Mouse (Mus musculus): Measurements from ENCODE around the gene Abhd17a. TPM values are rescaled to one million over a fixed set of nuclear protein-coding genes. Genes with fewer than 3 reads are reported as not detected.

Abhd17a gene
- total RNA-seq, 2 experiments from 2014 or later, result 191 to 194 TPM

DNA sequence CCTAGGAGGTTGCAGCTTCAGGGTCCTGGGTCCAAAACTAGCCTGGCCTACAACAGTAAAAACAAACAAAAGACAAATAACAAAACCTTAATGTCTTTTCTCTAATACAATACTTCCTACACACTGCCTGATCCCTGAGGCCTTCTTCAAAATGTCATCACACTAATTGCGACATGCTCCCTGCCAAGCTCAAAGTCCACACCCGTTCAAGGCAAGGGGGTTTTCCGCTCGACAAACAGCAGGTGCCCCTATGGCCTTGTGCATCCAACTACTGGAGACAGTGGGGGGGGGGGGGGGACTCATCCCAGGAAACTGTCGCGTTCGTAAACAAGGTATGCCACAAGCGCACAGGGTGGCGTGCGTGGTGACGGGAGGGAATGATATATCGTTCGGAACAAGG lies 29.5 kb downstream of the Abhd17a start:
- no peak for DNase-seq (ENCODE audit: extremely low spot score in 1 of 2, low spot score in 2 of 2)
- intact Hi-C loops (cut with DNase I), result no loop called here

DNA sequence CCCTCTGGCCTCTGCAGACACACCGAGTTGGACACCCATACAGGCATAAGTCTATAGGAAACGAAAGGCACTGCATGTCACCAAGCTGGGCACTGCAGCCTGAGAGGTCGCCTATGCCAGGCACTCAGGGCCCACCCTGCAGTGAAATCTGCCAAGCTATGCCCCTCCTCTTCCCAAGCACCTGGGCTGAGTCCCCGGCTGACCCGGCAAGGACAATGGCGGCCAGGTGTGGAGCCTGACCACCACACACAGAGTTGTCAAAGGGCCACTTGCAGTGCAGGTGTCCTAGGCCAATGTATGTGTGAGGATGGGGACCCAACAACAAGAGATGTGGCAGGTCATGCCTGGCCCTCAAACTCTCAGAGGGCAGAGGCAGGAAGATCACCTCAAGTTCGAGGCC lies 30.7 kb downstream of the Abhd17a start:
- intact Hi-C loops (cut with DNase I), result no loop called here
- DNase-seq (ENCODE audit: extremely low spot score in 1 of 2, low spot score in 2 of 2), result no peak

DNA sequence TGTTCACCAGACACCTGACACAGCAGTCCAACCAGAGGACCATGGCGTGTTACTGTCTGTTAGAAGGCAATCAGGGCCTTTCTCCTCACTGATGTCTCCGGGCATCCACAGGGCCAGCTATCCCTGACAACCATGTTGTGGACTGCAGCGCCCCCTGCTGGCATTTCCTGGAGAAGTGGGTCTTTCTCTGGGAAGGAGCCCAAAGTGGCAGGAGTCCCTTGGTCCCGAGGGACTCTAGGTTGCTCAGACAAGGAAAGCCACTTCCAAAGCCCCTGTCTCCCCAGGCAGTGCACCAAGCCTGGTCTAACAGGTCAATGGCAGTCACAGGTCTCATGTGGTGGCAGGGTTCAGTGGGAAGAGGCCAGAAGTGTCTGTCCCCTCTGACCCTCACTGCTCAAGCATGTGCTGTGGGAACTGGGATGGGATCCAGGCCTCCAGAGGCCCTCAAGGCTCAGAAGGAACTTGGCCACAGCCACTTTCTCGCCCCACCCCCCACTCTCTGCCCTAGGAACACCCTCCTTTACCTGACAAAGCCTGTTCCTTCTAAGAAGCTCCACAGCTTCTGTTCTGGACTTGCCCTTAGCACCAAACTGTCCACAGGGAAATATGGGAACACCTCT lies 32.7 kb downstream of the Abhd17a start:
- intact Hi-C loops (cut with DNase I), result no loop called here

DNA sequence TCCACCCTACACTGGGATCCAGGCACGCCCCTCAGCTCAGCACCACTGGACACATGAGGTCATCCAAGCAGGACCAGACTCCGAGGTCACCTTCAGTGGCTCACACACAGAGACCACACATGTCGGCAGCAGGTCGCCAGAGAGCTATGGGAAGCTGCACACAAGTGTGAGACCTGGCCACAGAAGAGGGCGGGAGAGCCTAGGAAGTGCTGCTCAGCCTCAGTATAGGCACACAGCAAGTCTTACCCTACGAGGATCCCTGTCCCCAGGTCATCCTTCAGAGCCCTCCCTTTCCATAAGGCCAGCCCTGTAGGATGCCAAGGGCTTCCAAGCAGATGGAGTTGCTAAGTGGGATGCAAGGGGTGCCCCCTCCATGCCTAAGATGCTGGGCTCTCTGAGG lies 36.1 kb downstream of the Abhd17a start:
- intact Hi-C loops (cut with DNase I), result no loop called here
- DNase-seq (ENCODE audit: extremely low spot score in 1 of 2, low spot score in 2 of 2), result no peak

More for the DNA sequence above, 32.7 kb downstream of the Abhd17a start:
- DNase-seq (ENCODE audit: extremely low spot score in 1 of 2, low spot score in 2 of 2), result peak; percentile 47 to 87

DNA sequence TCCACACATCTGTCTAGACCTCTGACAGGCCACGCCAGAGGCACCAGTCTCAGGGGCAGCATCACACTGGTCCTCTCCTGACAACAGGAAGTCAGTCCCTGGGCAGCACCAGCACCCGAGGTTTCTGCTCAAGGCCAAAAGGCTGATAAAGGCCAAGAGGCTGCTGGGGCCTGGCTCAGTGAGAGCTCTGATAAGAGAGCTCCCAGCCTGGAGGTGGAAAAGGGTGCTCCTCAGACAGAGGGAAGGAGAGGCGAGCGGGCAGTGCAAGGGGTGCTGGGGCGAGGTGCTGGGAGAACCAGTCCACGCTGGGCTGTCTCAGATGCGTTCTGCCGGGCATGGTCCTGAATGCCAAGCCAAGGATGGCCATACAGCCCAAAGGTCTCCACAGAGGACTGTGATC lies 36.6 kb downstream of the Abhd17a start:
- intact Hi-C loops (cut with DNase I), result no loop called here
- no peak for DNase-seq (ENCODE audit: extremely low spot score in 1 of 2, low spot score in 2 of 2)

DNA sequence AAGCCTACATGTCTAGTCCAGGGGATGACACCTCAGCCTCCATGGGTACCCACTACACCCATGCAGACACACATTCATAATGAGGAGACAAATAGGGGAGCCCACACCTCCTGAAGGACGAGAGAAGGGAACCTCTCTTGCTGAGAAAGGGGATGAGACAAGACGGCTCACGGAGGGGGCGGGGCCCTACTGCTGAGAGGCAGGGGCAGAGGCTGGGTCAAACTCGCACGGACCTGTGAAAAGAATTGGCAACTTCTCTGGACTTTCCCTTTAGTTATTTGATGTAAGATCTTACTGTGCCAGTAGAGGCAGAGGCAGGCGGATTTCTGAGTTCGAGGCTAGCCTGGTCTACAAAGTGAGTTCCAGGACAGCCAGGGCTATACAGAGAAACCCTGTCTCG lies 37.8 kb downstream of the Abhd17a start:
- intact Hi-C loops (cut with DNase I), result no loop called here
- DNase-seq (ENCODE audit: extremely low spot score in 1 of 2, low spot score in 2 of 2), result no peak

DNA sequence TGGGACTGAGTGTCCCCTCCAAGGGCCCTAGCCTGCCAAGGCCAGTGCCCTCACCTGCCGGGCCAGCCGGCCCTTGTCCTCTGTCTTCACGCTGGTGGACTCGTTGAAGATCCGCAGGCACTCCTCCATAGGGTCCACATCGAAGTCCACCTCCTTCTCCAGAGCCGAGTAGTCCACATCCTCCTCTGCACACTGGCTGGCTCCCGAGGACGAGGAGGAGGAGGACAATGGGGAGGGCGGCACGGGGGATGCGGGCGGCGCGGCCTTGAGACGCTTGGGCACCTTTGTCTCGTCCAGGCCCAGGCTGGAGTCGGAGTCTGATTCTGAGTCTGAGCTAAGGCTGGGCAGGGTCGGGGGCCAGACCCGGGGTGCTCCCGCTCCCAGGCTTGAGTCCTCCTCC lies 40.9 kb downstream of the Abhd17a start:
- DNase-seq (ENCODE audit: extremely low spot score in 1 of 2, low spot score in 2 of 2), result no peak
- intact Hi-C loops (cut with DNase I), result loop anchor here (5.0 kb wide), 1 partner anchor 102 kb away; no protein-coding TSS in a partner anchor

DNA sequence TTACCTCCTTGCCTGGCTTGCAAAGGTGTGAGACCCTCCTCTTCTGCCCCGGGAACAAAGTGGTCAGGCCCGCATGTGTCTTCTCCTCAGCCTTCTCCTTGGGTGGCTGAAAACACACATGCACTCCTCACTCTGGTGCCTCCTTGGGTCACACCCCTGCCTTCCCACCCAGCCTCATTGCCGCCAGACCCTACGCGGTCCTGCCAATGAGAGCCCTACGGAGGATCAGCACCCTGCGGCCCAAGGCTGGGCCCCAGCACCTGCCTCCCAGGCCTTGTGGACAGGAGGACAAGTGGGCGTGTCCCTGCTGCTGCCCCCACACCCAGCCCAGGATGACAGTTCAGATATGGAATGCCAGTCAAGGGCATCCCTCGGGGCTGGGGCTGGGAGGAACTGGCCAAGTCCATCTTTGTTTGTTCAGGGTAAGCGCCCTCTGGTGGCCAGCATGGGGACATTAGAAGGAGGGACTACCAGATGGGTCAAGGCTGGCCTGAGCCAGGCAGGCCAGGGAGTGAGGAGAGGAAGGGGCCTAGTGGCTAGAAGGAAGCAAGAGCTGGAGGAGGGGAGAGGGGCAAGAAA lies 41.6 kb downstream of the Abhd17a start:
- peak in 1 of 2 experiments; percentile 79 for DNase-seq (ENCODE audit: extremely low spot score in 1 of 2, low spot score in 2 of 2)
- intact Hi-C loops (cut with DNase I), result loop anchor here (5.0 kb wide), 1 partner anchor 101 kb away; no protein-coding TSS in a partner anchor

DNA sequence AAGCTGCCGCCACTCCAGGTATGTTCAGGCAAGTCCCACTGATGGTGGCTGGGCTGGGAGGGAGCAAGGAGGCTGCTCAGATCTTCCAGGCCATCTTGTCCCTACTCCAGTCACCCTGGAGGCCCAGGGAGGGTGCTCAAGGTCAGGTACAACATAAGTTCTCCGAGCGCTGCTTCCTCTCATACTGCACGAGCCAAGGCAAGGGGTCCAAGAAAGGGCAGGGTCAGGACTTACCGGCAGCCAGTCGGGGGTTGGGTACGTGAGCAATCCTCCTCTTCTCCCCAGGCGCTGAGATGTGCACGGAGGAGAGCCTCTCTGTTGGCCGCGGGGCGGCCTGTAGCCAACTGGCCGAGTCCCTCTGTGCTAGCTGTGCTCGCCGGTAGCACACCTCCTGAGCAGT lies 42.6 kb downstream of the Abhd17a start:
- intact Hi-C loops (cut with DNase I), result loop anchor here (5.0 kb wide), 1 partner anchor 100 kb away; no protein-coding TSS in a partner anchor
- no peak for DNase-seq (ENCODE audit: extremely low spot score in 1 of 2, low spot score in 2 of 2)

DNA sequence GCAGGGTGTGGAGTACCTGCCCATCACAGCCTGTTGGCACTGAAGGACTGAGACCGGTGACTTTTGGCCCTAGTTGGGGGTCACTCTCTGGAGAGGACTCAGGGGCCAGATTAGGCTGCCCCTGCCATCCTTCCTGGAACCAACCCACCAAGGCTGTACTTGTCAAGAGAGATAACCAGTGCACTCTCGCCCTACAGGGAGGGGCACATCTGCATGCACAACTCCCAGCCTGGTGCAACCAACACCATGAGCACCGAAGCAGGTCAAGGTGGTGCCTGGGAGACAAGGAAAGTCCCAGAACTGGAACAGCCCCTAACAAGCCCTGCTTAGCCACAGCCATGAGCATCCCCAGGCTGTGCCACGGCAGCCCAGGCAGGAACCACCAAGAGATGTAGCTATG lies 43.2 kb downstream of the Abhd17a start:
- DNase-seq (ENCODE audit: extremely low spot score in 1 of 2, low spot score in 2 of 2), result no peak
- intact Hi-C loops (cut with DNase I), result loop anchor here (5.0 kb wide), 1 partner anchor 100 kb away; no protein-coding TSS in a partner anchor

DNA sequence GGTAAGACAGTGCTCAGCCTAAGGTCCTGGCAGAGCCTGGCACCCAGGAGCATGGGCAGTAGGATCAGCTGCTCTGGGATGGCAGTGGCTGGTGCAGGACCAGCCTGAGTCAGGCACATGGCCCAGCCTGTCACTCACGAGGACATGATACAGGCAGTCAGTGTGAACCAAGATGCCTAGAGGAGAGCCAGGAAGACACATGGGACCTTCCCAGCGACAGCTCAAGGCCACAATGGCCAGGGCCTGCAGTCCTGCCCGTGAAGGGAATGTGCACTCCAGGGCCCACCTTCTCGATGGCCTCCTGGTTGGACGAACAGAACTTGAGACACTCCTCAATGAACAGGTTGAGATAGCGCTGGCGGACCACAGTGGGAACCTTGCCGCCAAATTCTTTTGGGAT lies 44.6 kb downstream of the Abhd17a start:
- DNase-seq (ENCODE audit: extremely low spot score in 1 of 2, low spot score in 2 of 2), result no peak
- intact Hi-C loops (cut with DNase I), result loop anchor here (5.0 kb wide), 1 partner anchor 98 kb away; no protein-coding TSS in a partner anchor

DNA sequence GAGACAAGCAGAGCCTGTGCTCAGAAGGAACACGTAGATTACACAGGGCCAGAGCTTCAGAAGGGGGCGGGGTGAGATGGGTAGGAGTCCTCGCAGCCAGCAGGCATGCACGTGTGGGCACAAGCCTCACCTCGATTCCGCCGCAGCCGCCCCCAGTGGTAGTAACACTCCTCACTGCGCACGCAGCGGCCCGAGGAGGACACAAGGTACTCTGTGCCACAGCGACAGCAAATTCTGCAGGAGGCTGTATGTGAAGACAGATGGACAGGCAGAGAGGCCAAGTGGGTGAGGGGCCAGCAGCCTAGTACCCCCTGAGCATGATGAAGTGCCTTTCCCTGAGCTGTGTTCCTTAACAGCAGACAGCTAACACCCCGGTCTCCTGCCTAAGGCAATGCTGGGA lies 46.3 kb downstream of the Abhd17a start:
- intact Hi-C loops (cut with DNase I), result no loop called here
- DNase-seq (ENCODE audit: extremely low spot score in 1 of 2, low spot score in 2 of 2), result no peak

DNA sequence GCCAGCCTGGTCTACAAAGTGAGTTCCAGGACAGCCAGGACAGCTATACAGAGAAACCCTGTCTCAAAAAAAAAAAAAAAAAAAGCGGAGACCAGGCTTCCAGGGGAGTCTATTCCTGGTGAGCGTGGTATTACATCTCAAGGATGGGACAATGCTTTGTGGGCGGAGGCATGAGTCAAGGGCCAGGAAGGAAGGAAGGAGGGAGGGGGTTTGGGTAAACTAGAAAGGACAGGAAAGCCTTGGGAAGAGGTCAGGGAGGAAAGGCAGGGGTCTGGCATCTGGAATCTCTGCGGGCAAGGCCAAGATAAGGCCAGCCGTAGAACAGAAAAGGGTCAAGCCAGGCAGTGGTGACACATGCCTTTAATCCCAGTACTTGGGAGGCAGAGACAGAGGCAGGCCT lies 50.6 kb downstream of the Abhd17a start:
- intact Hi-C loops (cut with DNase I), result no loop called here
- no peak for DNase-seq (ENCODE audit: extremely low spot score in 1 of 2, low spot score in 2 of 2)

DNA sequence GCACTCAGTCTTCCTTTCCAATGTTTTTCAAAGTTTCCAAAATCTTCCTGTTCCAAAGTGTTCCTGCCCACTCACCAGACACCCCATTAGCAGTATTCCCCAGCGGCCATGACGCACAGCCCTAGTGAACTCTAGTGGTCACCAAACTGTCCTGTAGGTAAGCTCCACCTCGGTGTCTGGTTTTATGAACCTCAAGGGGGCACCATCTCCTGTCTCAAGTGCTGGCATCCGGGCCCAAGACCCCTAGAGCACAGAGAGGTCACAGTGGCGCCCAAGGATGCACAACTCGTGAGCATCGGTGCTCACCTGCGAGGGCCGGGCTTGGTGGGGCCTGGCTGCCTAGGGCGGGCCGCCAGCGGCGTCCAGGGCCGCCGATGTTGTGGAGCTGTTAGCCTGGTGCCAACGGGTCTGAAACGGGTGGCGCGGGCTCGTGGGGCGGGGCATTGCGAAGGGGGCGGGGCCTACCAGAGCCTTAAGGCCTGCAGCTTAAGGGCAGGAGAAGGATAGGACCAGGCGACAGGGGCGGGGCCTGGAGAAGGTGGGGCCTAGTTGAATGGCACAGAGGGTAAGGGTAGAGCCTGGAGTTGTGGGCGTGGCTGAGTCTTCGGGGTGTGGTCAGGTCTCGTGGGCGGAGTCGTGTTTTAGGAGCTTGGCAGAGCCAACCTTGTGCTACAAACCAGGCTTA lies 51.3 kb downstream of the Abhd17a start, which contains the start of gene Atp8b3:
Gene Atp8b3, minus strand, starts transcription at position 415 of the 685 bp plus-strand sequence.
- peak in 1 of 2 experiments; percentile 89 for DNase-seq (ENCODE audit: extremely low spot score in 1 of 2, low spot score in 2 of 2)
- intact Hi-C loops (cut with DNase I), result no loop called here

DNA sequence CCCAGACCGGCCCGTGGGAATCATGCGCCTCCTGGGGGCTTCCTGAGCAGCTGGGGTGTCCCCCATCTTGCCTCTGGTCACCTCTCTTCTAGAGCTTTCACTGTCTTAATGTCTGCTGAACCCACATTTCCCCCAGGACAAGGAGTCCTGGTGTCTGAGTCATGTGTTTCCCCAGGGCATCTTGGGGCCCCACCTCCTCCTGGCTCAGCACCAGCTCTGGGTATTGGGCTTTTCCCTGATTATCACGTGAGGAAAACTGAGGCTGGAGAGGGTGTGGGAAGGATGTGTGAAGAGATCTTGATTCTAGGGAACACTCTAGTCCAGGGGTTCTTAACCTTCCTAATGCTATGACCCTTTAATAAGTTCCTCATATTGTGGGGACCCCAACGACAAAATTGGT lies 52.0 kb downstream of the Abhd17a start:
- intact Hi-C loops (cut with DNase I), result no loop called here
- no peak for DNase-seq (ENCODE audit: extremely low spot score in 1 of 2, low spot score in 2 of 2)

DNA sequence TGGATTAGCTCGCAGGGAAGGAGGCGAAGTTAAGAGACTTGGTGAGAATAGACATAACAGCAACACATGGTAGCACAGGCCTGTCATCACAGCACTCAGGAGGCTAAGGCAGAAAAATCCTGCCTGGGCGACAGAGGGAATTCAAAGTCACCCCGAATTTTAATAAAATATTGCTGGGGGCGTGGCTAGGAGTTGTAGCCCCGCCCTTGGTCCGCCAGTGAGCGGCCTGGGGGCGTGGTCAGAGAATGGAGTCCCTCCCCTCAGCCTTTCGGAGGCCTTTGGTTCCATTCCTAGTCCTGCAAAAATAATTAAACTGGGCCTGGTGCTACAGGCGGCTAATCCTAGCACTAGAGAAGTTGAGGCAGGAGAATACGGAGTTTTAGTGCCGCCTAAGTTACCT lies 54.4 kb downstream of the Abhd17a start:
- DNase-seq (ENCODE audit: extremely low spot score in 1 of 2, low spot score in 2 of 2), result no peak
- intact Hi-C loops (cut with DNase I), result no loop called here

DNA sequence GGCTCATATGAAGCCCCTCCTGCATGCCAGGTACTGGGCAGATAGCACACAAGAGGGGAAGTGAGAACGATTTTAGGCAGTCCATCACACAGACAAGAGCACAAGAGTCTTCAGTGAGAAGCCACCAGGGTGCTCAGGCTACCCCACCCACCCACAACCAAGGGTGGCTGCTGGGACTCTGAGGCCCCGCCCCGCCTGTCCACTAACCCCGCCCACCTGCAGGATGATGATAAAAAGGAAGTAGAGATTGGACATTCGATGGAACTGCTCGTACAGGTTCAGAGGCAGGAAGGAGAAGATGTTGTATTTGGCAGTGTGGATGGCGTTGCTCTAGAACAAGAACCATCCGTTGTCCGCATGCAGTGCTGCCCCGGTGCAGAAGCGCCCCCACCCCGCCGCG lies 55.1 kb downstream of the Abhd17a start:
- intact Hi-C loops (cut with DNase I), result no loop called here
- no peak for DNase-seq (ENCODE audit: extremely low spot score in 1 of 2, low spot score in 2 of 2)

DNA sequence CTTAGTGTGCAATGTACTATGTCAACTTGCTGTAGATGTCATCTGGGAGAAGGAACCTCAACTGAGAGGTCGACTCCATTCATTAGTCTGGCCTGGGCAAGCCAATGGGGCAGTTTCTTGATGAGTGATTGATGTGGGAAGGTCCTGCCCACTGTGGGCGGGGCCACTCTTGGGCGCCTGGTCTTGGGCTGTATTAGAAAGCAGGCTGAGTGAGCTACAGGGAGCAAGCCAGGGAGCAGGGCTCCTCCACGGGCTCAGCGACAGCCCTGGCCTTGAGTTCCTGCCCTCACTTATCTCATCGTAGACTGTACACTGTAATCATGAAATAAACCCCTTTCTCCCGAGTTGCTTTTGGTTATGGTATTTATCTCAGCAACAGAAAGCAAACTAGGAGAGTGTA lies 56.4 kb downstream of the Abhd17a start:
- intact Hi-C loops (cut with DNase I), result no loop called here
- DNase-seq (ENCODE audit: extremely low spot score in 1 of 2, low spot score in 2 of 2), result no peak

Measured in left cerebral cortex, postnatal 10 days (tissue).